Mouse (Mus musculus): ENCODE data around the gene Pou1f1. TPM values are rescaled to one million over a fixed set of nuclear protein-coding genes. Genes with fewer than 3 reads are reported as not detected.

Gene Pou1f1
- polyA plus RNA-seq, 1 experiment from 2014 or later: not detected

Other genes with a start within 250 kb of the Pou1f1 start
- 153 and 154 TPM in 2 replicates for gene Chmp2b, start 42.2 kb downstream of the Pou1f1 start, polyA plus RNA-seq (2014; fragmentation: Nextera tagmentation; extraction: Ambion mirVana)